Mouse (Mus musculus) CD4-positive, CD25-positive, alpha-beta regulatory T cell, adult 4 months (primary cell): Measurements from ENCODE around the gene Vmn1r185. TPM values are rescaled to one million over a fixed set of nuclear protein-coding genes. Genes with fewer than 3 reads are reported as not detected.
"Not testable (repeated sequence)": the region's sequence is repeated elsewhere in the genome, so short reads cannot be mapped to it uniquely, and the experiment has no call there.

Experiments used
- ATAC-seq: one replicate; pipeline ENCODE4 v1.8.0; 2017
- polyA plus RNA-seq, 2 experiments: library from polyadenylated mRNA; unstranded; fragments of 100-300 nt; shearing (Covaris generic); gene quantifications; one replicate each; pipeline ENCODE4 v1.2.1; 2017

The Vmn1r185 gene
- polyA plus RNA-seq: not detected

DNA sequence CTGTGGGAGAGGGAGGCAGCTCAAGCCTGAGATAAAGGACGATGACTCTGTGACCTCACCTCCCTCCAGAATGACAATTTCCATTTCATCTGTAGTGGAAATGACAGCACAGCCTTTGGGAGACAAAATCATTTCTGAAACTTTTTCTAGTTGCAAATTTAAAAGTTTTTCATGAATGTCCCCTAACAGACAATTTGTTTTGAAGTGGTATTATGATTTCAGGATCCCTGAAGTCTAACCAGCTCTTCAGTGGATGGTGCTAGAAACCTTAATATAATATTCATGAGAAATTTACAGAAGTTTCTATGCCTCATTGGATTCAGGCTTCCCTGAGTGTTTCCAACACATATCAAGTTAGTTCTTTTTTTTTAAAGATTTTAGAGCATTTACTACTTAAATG, at the start of gene Vmn1r185:
Gene Vmn1r185, minus strand, starts transcription at position 101 of the 400 bp plus-strand sequence.
- not testable (repeated sequence) for ATAC-seq

- ATAC-seq: not testable (repeated sequence)
Observed at GRCm38 (mm10) chr7:26667466-26667865, 49.2 kb upstream of the Vmn1r185 start.

DNA sequence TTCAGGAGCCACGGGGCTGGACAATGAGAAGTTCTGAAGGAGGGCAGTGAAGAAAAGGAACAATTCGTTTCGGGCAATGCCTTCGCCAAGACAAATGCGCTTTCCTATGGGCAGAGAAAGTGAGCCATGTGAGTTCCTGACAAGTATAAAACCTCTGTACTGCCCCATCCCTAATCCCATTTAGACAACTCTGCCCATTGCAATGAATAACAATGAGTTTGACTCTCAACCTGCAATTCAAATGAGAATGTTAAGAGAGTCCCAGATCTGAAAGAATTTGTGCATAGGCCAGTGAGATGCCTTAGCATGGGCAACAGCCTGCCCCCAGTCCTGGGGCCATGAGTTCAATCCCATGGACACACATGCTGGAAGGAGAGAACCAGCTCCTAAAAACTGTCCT, 47.7 kb upstream of the Vmn1r185 start:
- ATAC-seq: no peak

- no peak for ATAC-seq
Observed at GRCm38 (mm10) chr7:26589774-26590173, 28.5 kb downstream of the Vmn1r185 start.

- no peak for ATAC-seq
Observed at GRCm38 (mm10) chr7:26589077-26589476, 29.2 kb downstream of the Vmn1r185 start.

Other genes starting within 250 kb of the Vmn1r185 start
- not detected for gene Nlrp9c, start 214.8 kb downstream of the Vmn1r185 start, polyA plus RNA-seq
- gene Nlrp4a, start 183.4 kb downstream of the Vmn1r185 start, polyA plus RNA-seq: not detected
- gene Nlrp9a, start 83.4 kb downstream of the Vmn1r185 start, polyA plus RNA-seq: not detected
- not detected for gene Cyp2b23, start 68.0 kb upstream of the Vmn1r185 start, polyA plus RNA-seq
- not detected for gene Cyp2b19, start 138.7 kb upstream of the Vmn1r185 start, polyA plus RNA-seq
- not detected for gene Cyp2g1, start 190.4 kb upstream of the Vmn1r185 start, polyA plus RNA-seq
- gene Cyp2a5, start 216.8 kb upstream of the Vmn1r185 start, polyA plus RNA-seq: not detected